Mouse (Mus musculus) gastrocnemius, postnatal 36 days (tissue): ENCODE results near the gene Olfr1265. TPM values are rescaled to one million over a fixed set of nuclear protein-coding genes. Genes with fewer than 3 reads are reported as not detected.

Experiments
- DNase-seq, 2 experiments: peaks; one replicate each; pipeline ENCODE4 v3.0.0; 2022
- intact Hi-C: fragments of 180-260 bp; cut with DNase I; formaldehyde crosslinking; loops from one replicate; pipeline ENCODE4 v1.15.1; 2025
- long read RNA-seq, 2 experiments: library from polyadenylated mRNA; stranded (forward); transcript quantifications; one replicate each; pipeline ENCODE4 v2.0.0; 2021
- total RNA-seq, 2 experiments: library from RNA; stranded (reverse); gene quantifications; 2 replicates each; pipeline ENCODE4 v1.2.3; 2021

Gene Olfr1265
- not detected for total RNA-seq
- long read RNA-seq, experiment 1, result 0 reads
- long read RNA-seq, experiment 2, result 0 reads

- intact Hi-C loops, result no loop called here
- DNase-seq, result no peak
These were observed at the start of gene Olfr1265 for GRCm38 (mm10) chr2:90035037-90035436. Gene Olfr1265 (plus strand): TSS chr2:90035337.

GRCm38 (mm10) chr2:89990921-89991320, 44.2 kb upstream of the Olfr1265 start, which contains the start of gene Olfr1261:
Gene Olfr1261 (plus strand): TSS chr2:89991221.
- DNase-seq, result no peak
- intact Hi-C loops, result no loop called here

- no peak for DNase-seq
- intact Hi-C loops, result no loop called here
These were observed 35.3 kb upstream of the Olfr1265 start, which contains the start of gene Olfr1262 for GRCm38 (mm10) chr2:89999845-90000244. Gene Olfr1262 (plus strand): TSS chr2:90000145.

DNA sequence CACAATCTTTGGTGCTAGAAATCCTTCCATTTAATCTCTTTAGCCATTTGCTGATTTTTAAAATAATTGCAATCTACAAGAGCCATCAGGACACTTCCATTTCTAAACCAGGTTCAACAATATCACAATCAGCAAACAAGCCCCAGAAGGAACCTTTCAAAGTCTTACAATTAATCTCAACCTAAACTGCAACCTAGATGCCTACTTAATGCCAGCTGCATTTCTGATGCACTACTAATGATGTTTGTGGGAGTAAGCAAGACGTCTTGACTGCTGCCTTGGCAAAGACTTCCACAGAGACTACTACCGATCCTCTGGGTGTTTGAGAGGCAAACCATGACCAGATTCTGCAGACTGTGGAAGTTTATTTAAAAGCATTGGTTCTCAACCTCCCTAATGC, 23.3 kb upstream of the Olfr1265 start, which contains the start of gene Olfr1263:
TSS of gene Olfr1263 (plus strand) at position 301 of the 400 bp plus-strand sequence.
- DNase-seq, result no peak
- intact Hi-C loops, result no loop called here

- intact Hi-C loops, result no loop called here
These were observed 9.7 kb upstream of the Olfr1265 start, which contains the start of gene Olfr1264 for GRCm38 (mm10) chr2:90025477-90025876. Gene Olfr1264 (minus strand): TSS chr2:90025577.

DNA sequence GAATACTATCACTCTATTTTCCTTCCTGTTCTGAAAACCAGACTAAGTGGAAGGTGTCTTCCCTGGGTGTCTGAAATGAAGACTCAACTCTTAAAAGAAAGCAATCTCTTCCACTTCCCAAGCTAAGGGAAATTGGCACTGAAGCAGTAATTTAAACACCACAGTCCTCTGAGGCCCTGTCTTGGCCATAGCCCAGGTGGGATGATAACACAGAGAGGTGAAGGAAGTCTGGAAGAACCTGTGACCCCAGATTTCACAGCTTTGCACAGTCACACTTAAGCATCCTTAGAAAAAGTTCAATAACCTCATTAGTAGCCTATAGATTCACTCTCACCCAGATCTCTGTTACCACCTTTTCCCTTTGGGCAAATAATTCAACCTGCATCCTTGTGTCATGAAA, 28.4 kb downstream of the Olfr1265 start, which contains the start of gene Olfr140:
TSS of gene Olfr140 (minus strand) at position 101 of the 400 bp plus-strand sequence.
- no peak for DNase-seq
- intact Hi-C loops, result no loop called here

More at GRCm38 (mm10) chr2:90025477-90025876, 9.7 kb upstream of the Olfr1265 start, which contains the start of gene Olfr1264:
- DNase-seq, result no peak

DNA sequence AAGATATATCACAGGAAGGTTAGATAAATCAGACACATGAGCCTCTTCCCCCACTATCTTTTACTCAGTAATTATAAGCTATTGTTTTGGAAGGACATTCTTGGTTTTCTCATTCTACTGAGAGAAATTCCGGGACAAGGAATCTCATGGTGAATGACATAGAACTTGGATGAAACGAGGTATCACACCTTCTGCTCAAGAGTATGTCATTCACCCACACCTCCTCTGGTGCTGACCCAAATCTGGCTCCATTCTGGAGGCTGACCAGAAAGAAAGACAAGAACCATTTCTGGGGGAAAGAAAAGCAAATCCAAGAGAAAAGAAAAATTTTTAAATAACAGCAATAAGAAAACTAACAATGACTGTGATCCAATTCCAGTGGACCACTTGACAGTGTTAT, 34.9 kb downstream of the Olfr1265 start:
- intact Hi-C loops, result no loop called here
- no peak for DNase-seq

Other genes starting within 250 kb of the Olfr1265 start
- not detected for gene Olfr1254, start 241.7 kb upstream of the Olfr1265 start, total RNA-seq
- not detected for gene Olfr1255, start 223.3 kb upstream of the Olfr1265 start, total RNA-seq
- not detected for gene Olfr1256, start 193.8 kb upstream of the Olfr1265 start, total RNA-seq
- gene Olfr48, start 187.1 kb upstream of the Olfr1265 start, total RNA-seq, result not detected
- gene Olfr1257, start 156.9 kb upstream of the Olfr1265 start, total RNA-seq, result not detected
- not detected for gene Olfr1258, start 108.0 kb upstream of the Olfr1265 start, total RNA-seq
- not detected for gene Olfr1259, start 86.7 kb upstream of the Olfr1265 start, total RNA-seq
- not detected for gene Olfr1260, start 61.0 kb upstream of the Olfr1265 start, total RNA-seq
- not detected for gene Olfr1261, start 44.1 kb upstream of the Olfr1265 start, total RNA-seq
- gene Olfr1262, start 35.2 kb upstream of the Olfr1265 start, total RNA-seq, result not detected
- gene Olfr1263, start 23.2 kb upstream of the Olfr1265 start, total RNA-seq, result not detected
- not detected for gene Olfr1264, start 9.8 kb upstream of the Olfr1265 start, total RNA-seq
- gene Olfr140, start 28.3 kb downstream of the Olfr1265 start, total RNA-seq, result not detected
- gene Olfr1269, start 86.1 kb downstream of the Olfr1265 start, total RNA-seq, result not detected
- not detected for gene Olfr32, start 107.0 kb downstream of the Olfr1265 start, total RNA-seq
- gene Olfr1270, start 117.8 kb downstream of the Olfr1265 start, total RNA-seq, result not detected
- not detected for gene Olfr1506, start 189.2 kb downstream of the Olfr1265 start, total RNA-seq
- gene Olfr142, start 222.3 kb downstream of the Olfr1265 start, total RNA-seq, result not detected
- gene Olfr1271, start 235.7 kb downstream of the Olfr1265 start, total RNA-seq, result not detected